Mouse (Mus musculus): ENCODE measurements around the gene Trim8.

DNA sequence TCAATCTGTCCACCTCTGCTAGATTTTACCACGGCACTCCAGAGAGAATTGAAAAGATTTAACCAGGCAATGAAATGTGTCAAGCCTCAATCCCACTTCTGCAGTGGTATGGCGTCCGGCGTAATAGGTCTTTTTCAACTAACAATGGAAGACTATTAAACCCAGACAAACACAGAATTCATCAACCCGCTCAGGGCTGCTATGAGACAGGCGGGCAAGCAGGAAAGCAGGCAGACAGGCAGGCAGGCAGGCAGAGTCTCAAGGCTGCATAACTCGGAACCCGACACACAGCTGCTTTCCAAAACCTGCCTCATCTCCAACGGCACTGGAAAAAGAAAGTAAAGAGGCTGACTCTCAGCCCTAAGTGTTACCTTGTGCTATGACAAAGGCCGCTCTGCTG lies 46.6 kb downstream of the Trim8 start:
- no peak for TF ChIP-seq MAX (IDR thresholded peaks at IDR 0.05; ENCODE audit: low read depth)
- TF ChIP-seq CEBPB (IDR thresholded peaks at IDR 0.05; ENCODE audit: insufficient read depth, poor library complexity, severe bottlenecking) = no peak
- TF ChIP-seq MYOD1 (IDR thresholded peaks at IDR 0.05; ENCODE audit: control insufficient read depth in 1 of 3, insufficient read length in 2 of 3, low read depth in 2 of 3) = no peak
- TF ChIP-seq POLR2A (IDR thresholded peaks at IDR 0.05; ENCODE audit: insufficient read length, low read depth) = no peak
- TF ChIP-seq TCF12 (IDR thresholded peaks at IDR 0.05; ENCODE audit: insufficient read depth, poor library complexity, severe bottlenecking) = no peak
- TF ChIP-seq POLR2AphosphoS2 (IDR thresholded peaks at IDR 0.05; ENCODE audit: insufficient read length, low read depth) = no peak
- no peak for TF ChIP-seq USF1 (IDR thresholded peaks at IDR 0.05; ENCODE audit: low read depth)
- TF ChIP-seq E2F4 (IDR thresholded peaks at IDR 0.05; ENCODE audit: insufficient read depth) = no peak
- no peak for TF ChIP-seq MYOG (IDR thresholded peaks at IDR 0.05; ENCODE audit: control insufficient read depth in 1 of 3, insufficient read depth in 1 of 3, insufficient read length in 2 of 3, low read depth in 2 of 3)
- no peak for TF ChIP-seq REST (IDR thresholded peaks at IDR 0.05; ENCODE audit: insufficient read depth, insufficient read length)
- no peak for TF ChIP-seq TCF3 (IDR thresholded peaks at IDR 0.05; ENCODE audit: insufficient read length, low read depth)
